Mouse (Mus musculus) urinary bladder, postnatal 10 days (tissue): ENCODE data around the gene Olfr313.

Source experiments
- DNase-seq: peaks from one replicate; pipeline ENCODE4 v3.0.0; 2022; ENCODE audit warnings: low spot score

Gene Olfr313

DNA sequence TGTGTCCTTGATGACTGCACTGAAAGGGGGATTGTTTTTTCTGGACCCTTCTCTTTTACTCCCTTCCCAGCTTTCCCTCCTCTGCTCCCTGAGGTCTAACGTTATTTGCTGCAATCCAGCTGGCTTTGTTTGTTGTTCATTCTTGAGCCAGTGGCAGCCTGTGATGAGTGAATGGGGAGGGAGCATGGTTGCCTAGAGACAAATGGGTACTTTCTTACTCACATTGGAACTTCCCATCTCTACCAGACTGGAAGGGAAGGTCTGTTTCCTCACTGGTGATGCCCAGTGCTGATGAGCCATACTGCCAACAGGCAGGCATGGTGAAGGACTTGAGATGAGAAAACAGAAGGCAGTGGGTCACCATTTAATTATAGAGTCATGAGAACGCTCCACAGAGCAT lies 34.9 kb downstream of the Olfr313 start:
- no peak for DNase-seq

DNA sequence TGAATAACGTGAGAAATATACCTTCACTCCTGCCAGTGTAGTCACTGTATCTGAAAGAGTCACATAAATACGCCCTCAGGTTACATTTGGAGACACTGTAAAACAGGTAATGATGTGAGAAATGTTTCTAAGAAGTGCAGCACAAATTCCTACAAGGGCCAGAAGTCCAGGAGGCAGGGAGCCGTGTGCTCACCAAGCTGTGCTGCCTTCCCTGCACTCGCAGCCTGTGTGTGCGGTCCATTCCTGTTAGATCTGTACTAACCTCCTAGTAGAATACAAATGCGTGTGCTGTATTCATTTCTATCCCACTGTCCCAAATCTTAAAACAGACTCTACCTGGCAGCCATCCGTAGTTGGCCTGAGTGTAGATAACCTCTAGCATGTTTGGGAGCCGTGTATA lies 45.9 kb downstream of the Olfr313 start:
- no peak for DNase-seq

DNA sequence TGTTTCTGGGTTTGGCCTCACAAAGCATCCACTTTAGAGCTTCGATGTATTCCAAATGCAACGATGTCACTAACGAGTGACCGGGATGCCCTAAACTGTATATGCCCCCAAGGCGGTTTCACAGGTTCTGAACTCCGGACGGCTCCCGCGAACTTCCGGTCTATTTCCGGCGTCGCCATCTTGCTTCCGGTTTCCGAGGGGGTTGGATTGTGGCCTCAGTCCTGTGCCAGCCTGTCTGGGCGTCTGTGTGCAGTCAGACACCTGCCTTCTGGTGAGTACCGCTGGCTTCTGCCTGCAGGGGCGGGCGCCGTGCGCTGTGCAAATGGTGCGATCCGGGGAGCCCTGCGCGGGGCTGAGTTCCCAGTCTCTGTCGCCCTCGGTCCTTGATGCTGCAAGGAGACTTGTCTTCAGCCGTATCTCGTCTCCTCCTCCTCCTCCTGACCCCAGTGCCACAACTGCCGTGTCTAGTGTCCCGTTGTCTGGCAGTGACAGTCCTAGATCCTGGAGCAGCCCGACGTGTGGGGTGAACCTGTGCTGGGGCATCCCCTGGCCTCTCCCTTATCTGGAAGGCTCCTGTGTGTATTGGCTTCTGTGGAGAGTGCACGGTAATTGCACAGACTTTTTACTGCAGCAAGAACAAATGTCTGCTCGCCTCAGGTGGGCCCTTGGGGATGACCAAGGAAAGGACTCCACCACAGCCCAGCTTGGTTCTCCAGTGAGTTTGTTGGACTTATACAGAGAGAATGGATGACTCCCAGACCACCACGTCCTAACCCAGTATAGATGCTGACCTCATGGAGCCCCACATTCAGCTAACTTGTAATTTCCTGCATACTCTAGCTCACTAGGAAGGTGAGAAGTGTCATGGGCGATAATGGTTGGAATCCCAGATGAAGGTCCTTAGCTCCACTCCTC lies 52.5 kb downstream of the Olfr313 start, which contains the start of gene 2810021J22Rik:
Gene 2810021J22Rik, plus strand, starts transcription at position 178 of the 915 bp plus-strand sequence.
- peak; percentile 25 for DNase-seq

DNA sequence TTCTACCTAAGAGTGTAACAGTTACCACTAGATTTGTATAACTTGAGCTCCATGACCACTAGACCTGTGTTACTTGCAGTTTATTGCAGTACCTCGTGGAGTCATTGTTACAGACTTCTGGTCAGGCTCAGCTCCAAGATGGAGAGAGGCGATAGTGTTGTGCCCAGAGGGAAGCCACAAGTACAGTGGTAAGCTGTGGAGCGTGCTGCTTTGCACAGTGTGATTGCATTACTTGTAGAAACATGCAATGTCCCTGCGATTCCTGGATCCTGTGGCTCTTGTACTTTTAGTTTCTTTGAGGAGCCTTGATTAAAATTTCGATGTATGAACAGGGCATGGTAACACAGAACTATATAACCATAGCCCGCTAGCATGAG lies 53.1 kb downstream of the Olfr313 start:
- DNase-seq = no peak
